Mouse (Mus musculus) left cerebral cortex, postnatal 10 days (tissue): Measurements from ENCODE around the gene Trim2. TPM values are rescaled to one million over a fixed set of nuclear protein-coding genes. Genes with fewer than 3 reads are reported as not detected.

ENCODE experiments used
- DNase-seq, 2 experiments: peaks; one replicate each; pipeline ENCODE4 v3.0.0; 2021 to 2022; ENCODE audit warnings: low spot score in 2 of 2, mixed read lengths in 1 of 2; ENCODE audit errors: extremely low spot score in 1 of 2
- intact Hi-C: fragments of 180-260 bp; cut with DNase I; formaldehyde crosslinking; loops from one replicate; pipeline ENCODE4 v1.15.1; 2025
- total RNA-seq, 2 experiments: library from RNA; stranded (reverse); gene quantifications; 2 replicates each; pipeline ENCODE4 v1.2.3; 2021

Gene Trim2
- total RNA-seq, 2 experiments from 2014 or later = 186 to 212 TPM

DNA sequence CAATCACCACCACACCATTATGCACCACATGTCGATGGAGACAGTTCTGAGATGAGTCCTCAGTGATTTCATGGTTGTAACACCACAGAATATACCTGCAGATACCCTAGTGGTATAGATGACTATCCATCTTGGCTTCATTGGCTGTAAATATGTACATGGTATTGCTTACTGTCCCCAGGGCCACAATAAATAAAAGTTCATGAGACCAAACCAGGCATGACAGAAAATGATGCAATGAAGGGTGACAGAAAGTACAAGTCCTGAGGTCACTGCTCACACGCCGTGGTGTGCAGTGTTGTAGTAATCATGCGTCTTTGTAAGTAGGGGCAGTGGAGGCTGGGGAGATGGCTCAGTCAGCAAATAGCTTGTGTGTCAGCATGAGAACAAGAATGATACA, 65.6 kb downstream of the Trim2 start:
- no peak for DNase-seq
- intact Hi-C loops = no loop called here

DNA sequence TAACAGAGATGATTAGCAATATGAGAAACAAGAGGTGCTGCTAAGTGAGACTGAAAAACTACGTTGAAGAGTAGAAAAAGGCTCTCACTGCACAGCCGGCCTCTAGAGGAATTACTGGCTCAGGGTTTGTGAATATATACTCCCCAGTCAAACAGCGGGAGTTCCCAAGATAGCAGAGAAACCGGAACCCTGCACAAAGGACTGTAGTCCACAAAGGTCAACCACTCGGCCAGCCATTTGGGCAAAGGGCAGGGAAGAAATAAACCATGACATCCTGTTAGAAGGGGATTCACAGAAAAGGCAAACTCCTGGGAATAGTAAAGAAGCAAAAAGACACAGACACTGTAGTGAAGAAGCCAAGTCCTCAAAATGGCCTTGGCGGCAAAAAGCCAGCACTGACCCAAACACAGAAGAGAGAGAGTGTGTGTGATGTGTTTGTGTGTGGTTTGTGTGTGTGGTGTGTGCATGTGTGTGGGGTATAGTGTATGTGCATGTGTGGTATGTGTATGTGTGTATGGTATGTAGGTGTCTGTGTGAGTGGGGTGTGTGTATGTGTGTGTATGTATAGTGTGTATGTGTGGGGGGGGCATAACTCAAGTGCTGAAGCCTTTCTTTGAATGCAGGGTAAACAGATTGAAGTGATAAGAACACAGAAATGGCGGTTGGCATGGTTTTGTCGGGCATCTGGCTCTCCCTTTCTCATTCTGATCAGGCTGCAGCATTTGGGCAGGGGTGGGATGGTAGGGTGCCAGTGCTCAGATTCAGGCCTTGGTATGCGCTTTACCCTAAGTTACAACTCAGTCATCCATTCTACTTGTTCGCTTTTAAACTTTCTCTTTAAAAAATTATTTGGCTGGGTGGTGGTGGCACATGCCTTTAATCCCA, 71.0 kb downstream of the Trim2 start:
- intact Hi-C loops = no loop called here
- DNase-seq = no peak

DNA sequence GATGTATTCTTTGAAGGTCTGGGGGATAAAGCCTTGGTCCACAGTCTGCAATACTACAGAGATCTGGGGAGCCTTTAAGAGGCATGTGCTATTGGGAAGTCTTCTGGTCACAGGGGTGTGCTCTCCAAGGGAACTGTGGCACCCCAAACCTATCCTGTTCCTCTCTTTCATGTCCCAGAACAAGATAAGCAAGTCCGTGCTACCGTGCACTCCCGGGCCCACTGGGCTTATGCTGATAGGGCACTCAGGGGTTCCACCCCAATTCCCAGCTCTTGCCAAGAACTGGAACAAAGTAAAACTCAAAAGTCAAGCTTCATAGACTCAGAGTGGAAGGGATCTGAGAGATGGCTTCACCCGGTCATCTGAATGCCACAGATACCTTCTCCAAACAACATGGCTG, 72.1 kb downstream of the Trim2 start:
- intact Hi-C loops = no loop called here
- DNase-seq = no peak

DNA sequence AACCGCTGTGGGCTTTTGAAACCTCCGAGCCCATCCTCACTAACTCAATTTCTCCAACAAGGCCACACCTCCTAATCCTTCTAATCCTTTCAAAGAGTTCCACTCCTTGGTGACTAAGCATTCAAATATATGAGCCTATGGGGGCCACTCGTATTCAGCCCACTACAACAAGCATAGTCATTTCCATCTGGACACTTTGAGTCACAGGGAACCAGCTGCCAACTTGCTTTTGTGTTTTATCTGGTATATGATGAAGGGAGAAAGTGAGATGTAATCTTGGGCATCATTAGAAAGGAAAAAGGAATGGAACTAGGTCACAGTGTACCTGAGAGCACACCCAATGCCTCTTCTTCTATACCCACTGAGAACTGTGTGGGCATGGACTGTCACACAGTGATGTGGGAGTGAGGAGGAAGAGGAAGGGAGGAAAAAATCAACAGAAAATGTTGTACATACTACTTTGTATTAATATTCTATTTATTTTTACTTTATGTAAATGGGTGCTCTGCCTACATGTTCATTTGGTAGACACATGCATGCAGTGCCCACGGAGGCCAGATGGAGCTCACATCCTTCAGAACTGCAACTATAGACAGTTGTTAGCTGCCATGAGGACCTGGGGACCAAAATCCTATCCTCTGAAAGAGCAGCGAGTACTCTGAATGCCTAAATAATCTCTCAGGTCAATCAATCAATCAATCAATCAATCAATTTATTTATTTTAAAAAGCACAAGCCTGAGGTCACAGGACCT, 72.8 kb downstream of the Trim2 start:
- intact Hi-C loops = no loop called here
- DNase-seq = no peak

DNA sequence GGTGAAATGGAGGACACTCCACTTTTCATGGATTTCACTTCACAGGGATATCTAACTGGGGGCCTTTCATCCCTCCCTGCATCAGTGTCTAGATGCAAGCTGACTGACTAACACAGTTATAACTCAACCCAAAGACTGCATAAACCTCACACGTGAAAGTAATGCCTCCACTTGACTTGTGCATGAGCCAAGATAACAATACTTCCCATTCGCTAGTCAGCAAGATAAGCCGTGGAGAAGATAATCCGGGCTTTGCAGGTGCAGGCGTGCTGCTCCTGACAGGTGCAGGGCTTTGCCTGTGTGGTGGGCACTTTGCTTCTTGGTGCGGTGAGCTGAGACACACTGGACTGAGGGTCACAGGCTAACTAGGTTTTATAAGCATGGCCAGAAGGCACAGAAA, 74.4 kb downstream of the Trim2 start:
- intact Hi-C loops = no loop called here

DNA sequence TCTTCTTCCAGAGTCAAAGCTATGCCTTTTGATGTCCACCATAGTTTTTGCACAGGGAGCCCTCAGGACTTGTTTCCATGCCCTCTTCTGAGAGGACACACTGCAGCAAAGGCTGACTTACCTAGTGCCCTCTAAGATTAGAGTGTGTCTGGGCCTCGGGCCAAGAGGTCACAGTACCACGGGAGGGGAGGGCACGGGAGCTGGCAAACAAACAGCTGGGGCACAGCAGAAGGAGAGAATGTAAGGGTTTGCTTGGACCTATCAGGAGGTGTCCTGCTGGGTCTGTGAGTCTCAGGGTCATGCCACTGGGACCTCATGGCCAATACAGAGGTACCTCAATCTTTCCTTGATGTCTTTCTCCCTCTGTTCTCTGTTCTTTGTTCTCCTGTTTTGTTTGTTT, 75.7 kb downstream of the Trim2 start:
- DNase-seq = peak in 1 of 2 experiments; percentile 51
- intact Hi-C loops = no loop called here

More for the DNA sequence above, 74.4 kb downstream of the Trim2 start:
- no peak for DNase-seq

DNA sequence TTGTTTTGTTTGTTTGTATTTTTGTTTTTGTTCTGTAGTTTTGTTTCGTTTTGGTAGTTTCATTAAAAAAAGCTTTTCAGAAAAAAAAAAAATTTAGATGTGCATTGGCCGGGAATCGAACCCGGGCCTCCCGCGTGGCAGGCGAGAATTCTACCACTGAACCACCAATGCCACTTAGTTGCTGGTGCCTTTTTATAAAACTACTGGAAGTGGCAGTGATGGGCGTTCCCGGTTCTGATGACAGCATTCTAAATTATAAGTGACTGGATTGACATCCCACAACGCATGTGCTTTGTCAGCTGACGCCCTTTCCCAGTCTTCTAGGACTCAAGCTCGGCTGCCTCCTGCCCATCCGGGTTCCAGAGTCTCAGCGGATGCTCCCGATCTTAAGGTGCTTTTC, 77.8 kb downstream of the Trim2 start:
- intact Hi-C loops = no loop called here
- peak; percentile 44 to 46 for DNase-seq

DNA sequence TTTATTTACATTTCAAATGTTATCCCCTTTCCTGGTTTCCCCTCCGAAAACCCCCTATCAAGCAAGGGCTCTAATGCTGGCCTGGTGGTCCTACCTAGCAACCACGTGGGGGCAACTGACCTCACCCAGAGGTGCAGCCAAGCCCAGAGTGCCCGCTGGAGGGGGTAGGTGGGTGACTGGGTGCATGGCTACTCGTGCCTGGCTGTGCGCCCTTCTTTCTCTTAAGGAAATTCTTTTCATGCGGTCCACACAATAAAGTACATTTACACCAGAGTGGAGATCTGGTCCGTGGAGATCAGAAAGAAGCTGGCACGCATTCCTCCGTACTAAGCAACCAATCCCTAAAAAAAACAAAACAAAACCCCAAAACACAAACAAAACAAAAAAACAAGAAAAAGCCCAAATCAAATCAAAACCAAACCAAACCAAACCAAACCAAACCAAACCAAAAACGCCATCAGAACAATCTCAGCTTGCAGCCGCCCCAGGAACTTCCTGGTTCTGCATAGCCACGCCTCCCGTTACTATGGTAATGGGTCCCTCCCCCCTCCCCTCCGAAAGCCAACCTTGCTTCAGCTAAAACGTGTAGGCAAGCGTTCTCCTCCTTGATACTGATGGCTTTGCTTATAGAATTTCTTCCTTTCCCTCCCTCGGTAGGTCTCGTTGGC, 78.3 kb downstream of the Trim2 start:
- peak in 1 of 2 experiments; percentile 75 for DNase-seq
- intact Hi-C loops = no loop called here

DNA sequence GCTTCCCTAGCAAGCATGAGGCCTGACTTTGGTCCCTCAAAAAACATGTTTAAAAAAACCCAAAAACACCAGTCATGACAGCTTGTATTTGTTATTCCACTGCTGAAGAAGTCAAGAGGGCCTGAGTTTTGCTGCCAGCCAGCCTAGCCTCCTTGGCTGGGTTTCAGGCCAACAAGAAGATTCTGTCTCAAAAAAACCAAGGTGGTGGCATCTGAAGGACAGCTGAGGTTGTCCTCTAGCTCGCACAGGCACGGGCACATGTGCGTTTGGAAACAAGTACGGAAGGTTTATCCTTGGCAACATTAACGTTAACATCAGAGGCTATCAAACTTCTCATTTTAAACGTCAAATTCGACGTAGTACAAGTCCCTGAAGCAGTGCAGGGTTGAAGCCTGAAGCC, 79.0 kb downstream of the Trim2 start:
- DNase-seq = no peak
- intact Hi-C loops = no loop called here

DNA sequence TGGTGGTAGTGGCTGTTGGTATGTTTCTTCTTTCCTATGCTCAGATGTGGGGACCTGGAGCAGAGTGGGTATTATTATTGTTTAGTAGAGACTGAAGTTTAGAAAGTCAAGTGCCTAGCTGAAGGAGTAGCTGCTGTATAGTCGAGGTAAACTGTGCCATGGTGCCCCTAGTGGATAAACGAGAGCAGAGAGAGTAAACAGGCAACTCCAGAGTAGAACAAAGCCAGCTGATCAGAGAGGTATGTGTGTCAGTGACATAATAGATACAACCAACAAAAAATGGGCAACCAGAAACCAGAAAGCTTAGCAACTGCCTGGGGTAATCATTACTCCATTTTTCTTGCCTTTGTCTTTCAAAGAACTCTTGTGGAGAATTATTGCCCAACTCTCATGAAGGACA, 81.7 kb downstream of the Trim2 start:
- intact Hi-C loops = no loop called here

DNA sequence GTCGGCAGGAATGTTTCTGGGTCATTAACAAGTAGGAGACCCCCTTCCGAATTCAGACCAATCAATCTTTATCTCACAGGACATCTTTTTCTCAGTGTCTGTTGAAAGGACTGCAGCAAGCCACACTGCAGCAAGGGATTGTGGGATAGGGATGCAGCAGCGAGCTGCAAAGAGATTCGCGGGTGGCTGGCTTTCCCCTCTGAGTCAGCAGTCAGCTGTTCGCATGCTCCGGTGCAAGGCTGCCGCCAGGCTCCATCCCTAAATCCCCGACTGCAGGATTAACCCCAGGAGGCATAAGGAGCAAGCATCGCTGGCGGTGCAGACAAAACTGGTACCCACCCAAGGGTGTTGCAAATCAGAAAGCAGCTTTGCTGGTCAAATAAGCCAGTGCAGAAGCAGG, 85.9 kb downstream of the Trim2 start:
- DNase-seq = peak; percentile 75 to 81
- intact Hi-C loops = no loop called here

More for the DNA sequence above, 81.7 kb downstream of the Trim2 start:
- no peak for DNase-seq

DNA sequence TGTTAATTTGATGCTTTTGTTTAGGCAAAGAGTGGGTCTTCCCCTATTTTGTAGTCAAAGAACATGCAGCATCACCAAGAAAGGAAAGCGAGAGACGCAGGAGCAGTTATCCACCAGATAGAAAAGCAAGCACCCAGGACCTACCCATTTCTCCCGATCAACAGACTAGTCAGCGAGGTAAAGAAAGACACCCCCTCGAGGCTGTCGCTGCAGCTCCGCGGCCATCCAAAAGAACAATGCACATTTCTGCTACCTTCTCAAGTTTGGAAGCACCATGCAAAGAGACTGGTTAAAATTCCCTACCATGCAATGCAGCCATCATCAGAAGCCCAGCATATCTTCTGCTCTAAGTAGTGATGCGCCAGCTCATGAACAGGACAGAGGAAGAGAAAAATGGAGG, 86.4 kb downstream of the Trim2 start:
- no peak for DNase-seq
- intact Hi-C loops = no loop called here

DNA sequence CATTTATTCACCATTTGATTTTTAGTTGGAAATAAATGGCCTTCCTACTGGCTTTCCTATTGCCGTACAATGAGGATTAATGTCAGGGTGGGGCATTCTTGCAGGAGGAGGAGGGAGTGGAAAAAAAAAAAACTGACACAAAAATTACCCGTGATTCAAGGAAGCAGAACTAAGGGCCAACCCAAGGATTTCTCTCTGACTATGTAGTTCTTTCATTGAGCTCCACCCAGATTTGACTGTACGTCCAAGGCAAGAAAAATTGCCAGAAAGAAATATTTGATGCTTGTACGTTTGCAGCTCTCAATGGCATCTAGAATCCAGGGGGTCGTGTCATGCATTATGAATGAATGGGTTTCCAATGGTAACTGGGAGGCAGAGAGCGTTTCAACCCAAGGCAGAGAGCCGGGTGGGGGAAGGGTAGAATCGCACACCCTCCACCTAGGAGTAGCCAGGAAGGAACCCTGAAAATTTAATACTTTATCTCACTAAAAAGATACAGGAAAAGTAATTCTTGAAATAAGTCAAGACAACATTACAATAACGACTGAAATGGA, 86.9 kb downstream of the Trim2 start:
- intact Hi-C loops = loop anchor here (5.0 kb wide), 1 partner anchor 38 kb away; no protein-coding TSS in a partner anchor
- DNase-seq = peak in 1 of 2 experiments; percentile 49

DNA sequence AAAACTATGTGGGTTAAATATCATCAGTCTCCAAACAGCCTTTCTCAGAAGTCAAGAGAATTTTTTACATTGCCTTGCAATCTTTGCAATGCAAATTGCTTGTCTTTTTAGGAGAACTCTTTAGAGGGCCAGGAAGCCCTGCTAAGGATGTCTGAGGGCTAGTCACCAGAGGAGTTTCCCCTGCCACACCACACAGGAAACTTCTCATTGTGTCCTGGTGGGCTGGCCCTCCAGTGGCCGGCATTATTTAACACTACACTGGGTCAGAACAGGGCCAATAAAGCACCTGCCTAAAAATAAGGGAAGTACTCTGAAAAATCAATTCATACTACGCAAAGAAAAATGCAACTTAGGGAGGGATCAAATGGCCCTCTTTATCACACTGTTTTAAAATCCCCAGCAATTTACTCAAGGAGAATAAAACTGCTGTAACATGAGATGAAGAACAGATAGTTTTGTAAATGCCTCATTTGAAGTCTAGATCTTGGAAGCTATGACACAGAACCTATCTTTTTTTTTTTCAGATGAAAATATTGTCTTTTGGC, 87.4 kb downstream of the Trim2 start:
- no peak for DNase-seq
- intact Hi-C loops = loop anchor here (5.0 kb wide), 1 partner anchor 38 kb away; no protein-coding TSS in a partner anchor

DNA sequence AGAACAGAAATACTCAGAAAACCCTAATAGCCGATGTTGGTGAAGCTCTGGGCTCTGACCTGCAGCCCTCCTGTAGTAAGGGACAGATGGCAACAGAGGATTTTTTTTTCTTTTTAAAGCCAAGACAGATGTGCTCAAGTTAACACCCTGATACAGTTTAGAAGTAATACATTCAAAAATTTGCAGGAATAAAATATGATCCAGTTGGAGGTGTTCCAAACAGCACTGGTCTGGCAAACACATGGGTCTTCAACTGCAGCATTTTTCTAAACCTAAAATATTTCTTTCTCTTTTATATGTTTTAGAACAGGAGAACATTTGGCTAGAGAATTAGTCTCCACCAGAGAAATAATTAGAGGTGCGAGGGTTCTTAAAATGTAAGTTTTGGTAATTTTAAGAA, 88.2 kb downstream of the Trim2 start:
- intact Hi-C loops = loop anchor here (5.0 kb wide), 1 partner anchor 39 kb away; no protein-coding TSS in a partner anchor
- no peak for DNase-seq

DNA sequence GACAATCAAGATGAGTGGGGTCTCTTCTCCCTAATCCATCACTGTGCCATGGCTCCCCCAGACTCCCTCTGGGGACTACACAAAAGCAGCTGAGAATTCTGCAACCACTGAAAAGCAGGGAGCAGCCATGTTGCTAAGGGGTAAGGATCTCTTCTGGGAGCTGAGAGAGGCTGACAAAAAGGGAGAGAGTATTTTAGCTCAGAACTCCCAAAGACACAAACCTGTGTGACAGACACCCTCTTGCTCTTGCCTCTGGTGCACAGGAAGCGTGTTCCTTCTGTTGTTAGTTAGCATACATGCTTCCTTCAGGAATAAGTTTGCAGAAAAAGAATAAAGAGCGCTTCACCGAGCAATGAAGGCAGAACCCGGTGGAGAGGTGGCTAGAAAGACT, 88.7 kb downstream of the Trim2 start:
- intact Hi-C loops = loop anchor here (5.0 kb wide), 1 partner anchor 39 kb away; no protein-coding TSS in a partner anchor
- no peak for DNase-seq

DNA sequence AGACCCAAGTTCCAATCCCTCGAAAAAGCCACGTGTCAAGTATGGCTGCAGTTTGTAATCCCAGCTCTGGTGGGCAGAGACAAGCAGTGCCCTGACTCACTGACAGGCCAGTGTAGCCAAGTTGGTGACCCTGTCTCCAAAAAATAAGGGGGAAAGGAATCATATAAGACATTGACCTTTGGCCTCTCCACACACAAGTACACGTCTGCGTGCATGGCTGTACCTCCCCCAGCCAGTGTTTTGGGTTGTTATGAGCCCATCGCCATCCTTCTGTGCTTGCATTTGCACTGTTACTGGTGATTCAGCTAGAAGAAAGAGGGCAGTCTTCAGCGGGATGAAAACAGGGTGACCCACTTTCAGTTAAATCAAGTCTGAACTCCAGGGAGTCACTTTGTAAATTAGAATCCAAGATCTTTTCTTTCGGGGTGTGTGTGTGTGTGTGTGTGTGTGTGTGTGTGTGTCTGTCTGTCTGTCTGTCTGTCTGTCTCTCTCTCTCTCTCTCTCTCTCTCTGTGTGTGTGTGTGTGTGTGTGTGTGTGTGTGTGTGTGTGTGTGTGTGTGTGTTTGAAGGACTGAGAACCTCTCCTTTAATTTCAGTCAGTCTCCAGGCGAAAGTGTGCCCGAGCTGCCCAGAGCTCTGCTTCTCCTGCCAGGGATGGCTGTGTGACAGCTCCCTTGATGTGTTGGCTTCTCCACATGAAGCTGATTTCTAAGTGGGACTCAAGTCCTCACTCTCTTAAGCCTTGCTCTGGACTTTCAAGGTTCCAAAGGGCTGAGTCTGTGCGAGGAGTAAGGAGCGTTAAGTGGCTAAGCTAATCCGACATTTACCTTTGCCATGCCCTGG, 89.3 kb downstream of the Trim2 start:
- no peak for DNase-seq
- intact Hi-C loops = loop anchor here (5.0 kb wide), 1 partner anchor 40 kb away; no protein-coding TSS in a partner anchor
